Comparison of ENCODE assay signal across 21 mouse cellular contexts in genomic region chr1:149202631-149203030, GRCm38 (mm10).
"Had no signal": no experiment of that assay in that cellular context is flagged by ENCODE, and none has a peak within 500 bp of the region (broad histone marks: within the 10 kb centered on the region; RNA-seq: fewer than 3 reads in every experiment).

No protein-coding gene starts in this region.

- H3K4me1 ChIP-seq: lung, embryonic 15.5 days; megakaryocyte, embryonic 14.5 days; midbrain, embryonic 13.5 days; neural tube, embryonic 13.5 days; neural tube, embryonic 15.5 days had no signal

- H3K36me3 ChIP-seq: lung, embryonic 15.5 days; midbrain, embryonic 13.5 days; neural tube, embryonic 13.5 days; neural tube, embryonic 15.5 days had no signal

- H3K27me3 ChIP-seq: lung, embryonic 15.5 days; megakaryocyte, embryonic 14.5 days; midbrain, embryonic 13.5 days; neural tube, embryonic 13.5 days; neural tube, embryonic 15.5 days had no signal

- H3K9ac ChIP-seq: liver, postnatal 0 days; lung, embryonic 15.5 days; midbrain, embryonic 13.5 days; neural tube, embryonic 13.5 days; neural tube, embryonic 15.5 days had no signal

- H3K4me2 ChIP-seq: lung, embryonic 15.5 days; midbrain, embryonic 11.5 days; midbrain, embryonic 13.5 days; neural tube, embryonic 13.5 days; neural tube, embryonic 15.5 days had no signal

- DNase-seq: liver, postnatal 0 days; lung, adult 2 months; lung, postnatal 14 days; lung, postnatal 36 days; right cerebral cortex, adult 18-20 months; right cerebral cortex, postnatal 25 days; right cerebral cortex, postnatal 4 days; spleen, adult 18-20 months; thymus, adult 18-20 months; thymus, postnatal 14 days; thymus, postnatal 36 days had no signal

- ATAC-seq: liver, postnatal 0 days; lung, postnatal 0 days; midbrain, embryonic 13.5 days; midbrain, embryonic 16.5 days had no signal

- H3K27ac ChIP-seq: lung, embryonic 15.5 days; macrophage; midbrain, embryonic 13.5 days; neural tube, embryonic 13.5 days; neural tube, embryonic 15.5 days had no signal

- H3K4me3 ChIP-seq: lung, embryonic 15.5 days; megakaryocyte, embryonic 14.5 days; midbrain, embryonic 13.5 days; myocyte; neural tube, embryonic 13.5 days; neural tube, embryonic 15.5 days had no signal

- H3K9me3 ChIP-seq: lung, embryonic 15.5 days; megakaryocyte, embryonic 14.5 days; midbrain, embryonic 13.5 days; neural tube, embryonic 13.5 days; neural tube, embryonic 15.5 days had no signal
